Mouse (Mus musculus): ENCODE measurements around the gene Soga1. TPM values are rescaled to one million over a fixed set of nuclear protein-coding genes. Genes with fewer than 3 reads are reported as not detected.

The Soga1 gene
- total RNA-seq, 2 experiments from 2014 or later: 31.4 to 36.3 TPM

GRCm38 (mm10) chr2:157077160-157077559, 1.9 kb downstream of the Soga1 start:
- Histone ChIP-seq H3K27ac (peak overlapping the region; percentile 95), H3K4me3 (peak overlapping the region; percentile 80)
- TF ChIP-seq CTCF (conservative IDR thresholded peaks at IDR 0.05): no peak
- DNase-seq (ENCODE audit: low spot score in 2 of 2): no peak

GRCm38 (mm10) chr2:157076585-157076984, 2.5 kb downstream of the Soga1 start:
- no peak for DNase-seq (ENCODE audit: low spot score in 2 of 2)
- peak overlapping the region; percentile 80 for H3K4me3 ChIP-seq
- peak overlapping the region; percentile 95 for H3K27ac ChIP-seq
- TF ChIP-seq CTCF (conservative IDR thresholded peaks at IDR 0.05): no peak

- Histone ChIP-seq H3K27ac (peak overlapping the region; percentile 95), H3K4me3 (peak overlapping the region; percentile 80; the same call in 1 of the 2 replicates)
- TF ChIP-seq CTCF (conservative IDR thresholded peaks at IDR 0.05): peak; percentile 59
- DNase-seq (ENCODE audit: low spot score in 2 of 2): no peak
Measured at GRCm38 (mm10) chr2:157075685-157076084, 3.4 kb downstream of the Soga1 start.

GRCm38 (mm10) chr2:157075226-157075625, 3.8 kb downstream of the Soga1 start:
- Histone ChIP-seq H3K27ac (no peak overlapping the region), H3K4me3 (no peak overlapping the region)
- no peak for DNase-seq (ENCODE audit: low spot score in 2 of 2)
- TF ChIP-seq CTCF (conservative IDR thresholded peaks at IDR 0.05): no peak

- Histone ChIP-seq H3K4me3 (peak overlapping the region; percentile 26; the same call in 1 of the 2 replicates), H3K27ac (peak overlapping the region; percentile 36; the same call in 1 of the 2 replicates)
- no peak for DNase-seq (ENCODE audit: low spot score in 2 of 2)
- TF ChIP-seq CTCF (conservative IDR thresholded peaks at IDR 0.05): no peak
Measured at GRCm38 (mm10) chr2:157074772-157075171, 4.3 kb downstream of the Soga1 start.

GRCm38 (mm10) chr2:157074186-157074724, 4.8 kb downstream of the Soga1 start:
- Histone ChIP-seq H3K27ac (peak overlapping the region; percentile 36; the same call in 1 of the 2 replicates), H3K4me3 (peak overlapping the region; percentile 26; the same call in 1 of the 2 replicates)
- no peak for TF ChIP-seq CTCF (conservative IDR thresholded peaks at IDR 0.05)
- DNase-seq (ENCODE audit: low spot score in 2 of 2): no peak

- Histone ChIP-seq H3K4me3 (no peak overlapping the region), H3K27ac (peak overlapping the region; percentile 36; the same call in 1 of the 2 replicates)
- no peak for TF ChIP-seq CTCF (conservative IDR thresholded peaks at IDR 0.05)
- no peak for DNase-seq (ENCODE audit: low spot score in 2 of 2)
Measured at GRCm38 (mm10) chr2:157073378-157074052, 5.5 kb downstream of the Soga1 start.

- TF ChIP-seq CTCF (conservative IDR thresholded peaks at IDR 0.05): no peak
- no peak for DNase-seq (ENCODE audit: low spot score in 2 of 2)
- Histone ChIP-seq H3K4me3 (no peak overlapping the region), H3K27ac (0 out of 2 replicates have a peak overlapping the region, but pooled peaks have one; percentile 61)
Measured at GRCm38 (mm10) chr2:157072316-157072990, 6.6 kb downstream of the Soga1 start.

- Histone ChIP-seq H3K4me3 (no peak overlapping the region), H3K27ac (peak overlapping the region; percentile 61; the same call in 1 of the 2 replicates)
- TF ChIP-seq CTCF (conservative IDR thresholded peaks at IDR 0.05): no peak
- DNase-seq (ENCODE audit: low spot score in 2 of 2): no peak
Measured at GRCm38 (mm10) chr2:157071556-157071955, 7.5 kb downstream of the Soga1 start.

GRCm38 (mm10) chr2:157070365-157070764, 8.7 kb downstream of the Soga1 start:
- DNase-seq (ENCODE audit: low spot score in 2 of 2): no peak
- no peak for TF ChIP-seq CTCF (conservative IDR thresholded peaks at IDR 0.05)
- H3K27ac ChIP-seq: peak overlapping the region; percentile 83
- H3K4me3 ChIP-seq: no peak overlapping the region

GRCm38 (mm10) chr2:157069755-157070315, 9.2 kb downstream of the Soga1 start:
- no peak for TF ChIP-seq CTCF (conservative IDR thresholded peaks at IDR 0.05)
- Histone ChIP-seq H3K27ac (peak overlapping the region; percentile 83), H3K4me3 (no peak overlapping the region)
- no peak for DNase-seq (ENCODE audit: low spot score in 2 of 2)

GRCm38 (mm10) chr2:157069355-157069735, 9.7 kb downstream of the Soga1 start:
- TF ChIP-seq CTCF (conservative IDR thresholded peaks at IDR 0.05): no peak
- DNase-seq (ENCODE audit: low spot score in 2 of 2): no peak
- H3K27ac ChIP-seq: peak overlapping the region; percentile 83
- H3K4me3 ChIP-seq: no peak overlapping the region; the same call in 1 of the 2 replicates
